Mouse (Mus musculus): ENCODE results near the gene Hspg2. TPM values are rescaled to one million over a fixed set of nuclear protein-coding genes. Genes with fewer than 3 reads are reported as not detected.

Hspg2 gene
- total RNA-seq, 1 experiment = 226 TPM

DNA sequence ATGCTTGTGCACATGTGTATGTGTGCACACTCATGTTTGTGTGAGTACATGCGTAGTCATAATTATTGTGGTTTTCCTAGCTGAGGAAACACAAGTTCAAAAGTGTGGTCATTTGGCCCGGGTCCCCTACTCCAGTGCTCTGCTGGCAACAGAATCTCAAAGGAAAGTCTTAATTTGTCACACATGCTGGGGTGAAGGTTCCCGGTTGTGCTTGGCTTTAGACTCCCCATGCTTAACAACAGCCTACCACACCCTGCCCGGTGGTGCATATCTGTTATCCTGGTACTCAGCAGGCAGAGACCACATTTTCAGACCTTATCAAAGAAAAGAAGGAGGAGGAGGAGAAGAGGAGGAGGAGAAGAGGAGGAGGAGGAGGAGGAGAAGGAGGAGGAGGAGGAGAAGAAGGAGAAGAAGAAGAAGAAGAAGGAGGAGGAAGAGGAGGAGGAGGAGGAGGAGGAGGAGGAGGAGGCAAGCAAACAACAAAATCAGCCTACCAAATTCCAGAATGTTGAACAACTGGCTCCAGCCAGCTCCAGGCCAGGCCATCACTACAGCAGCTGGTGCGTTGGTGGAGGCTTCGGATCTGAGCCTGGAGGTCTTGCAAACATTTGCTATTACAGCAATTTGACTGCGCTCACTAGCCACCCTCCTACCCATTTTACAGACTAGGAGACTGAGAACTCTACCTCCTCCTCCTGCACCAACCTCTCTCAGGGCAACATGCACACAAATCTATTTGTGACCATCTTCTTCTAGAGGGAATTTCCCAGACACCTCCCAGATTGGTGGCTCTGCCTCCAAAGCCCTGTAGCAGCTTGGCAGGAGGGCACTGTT, 21.0 kb upstream of the Hspg2 start:
- no peaks in the 10 kb centered on the region for H3K36me3 ChIP-seq (ENCODE audit: control insufficient read depth, insufficient read depth, low read length, poor library complexity, severe bottlenecking)
- no peak overlapping the region for H3K9ac ChIP-seq (ENCODE audit: insufficient read depth, low read depth, low read length, poor library complexity, severe bottlenecking)
- no peaks in the 10 kb centered on the region for H3K9me3 ChIP-seq (ENCODE audit: control insufficient read depth, insufficient read depth, low read depth, low read length)
- DNase-seq (ENCODE audit: low read depth, low spot score) = no peak
- no peak overlapping the region for H3K27ac ChIP-seq (ENCODE audit: insufficient read depth, low read depth, low read length, poor library complexity, severe bottlenecking)
- no peak overlapping the region for H3K4me3 ChIP-seq (ENCODE audit: insufficient read depth in 1 of 2, low read depth in 1 of 2, low read length in 2 of 2, poor library complexity in 1 of 2, severe bottlenecking in 1 of 2)
- peaks cover 7 to 25% of the 10 kb centered on the region in 2 experiments; a peak in 3 of 4 replicates for H3K4me1 ChIP-seq (ENCODE audit: control insufficient read depth in 2 of 2, insufficient read depth in 2 of 2, low read length in 2 of 2, poor library complexity in 1 of 2)
- TF ChIP-seq ZC3H11A (IDR thresholded peaks at IDR 0.05; ENCODE audit: borderline replicate concordance, low read depth, low read length) (no peak), HCFC1 (IDR thresholded peaks at IDR 0.05; ENCODE audit: borderline replicate concordance, insufficient read depth, low read length) (no peak), MAFK (IDR thresholded peaks at IDR 0.05; ENCODE audit: insufficient read depth, low read depth, low read length) (no peak), CHD2 (IDR thresholded peaks at IDR 0.05; ENCODE audit: low read depth, low read length) (no peak)
- in situ Hi-C loops (cut with MboI; ENCODE audit: low sequenced_read_pairs in 2 of 2, unreplicated experiment in 2 of 2) = no loop called here

GRCm38 (mm10) chr4:137448197-137448596, 20.4 kb upstream of the Hspg2 start:
- DNase-seq (ENCODE audit: low read depth, low spot score) = no peak
- Histone ChIP-seq H3K9ac (ENCODE audit: insufficient read depth, low read depth, low read length, poor library complexity, severe bottlenecking) (no peak overlapping the region), H3K36me3 (ENCODE audit: control insufficient read depth, insufficient read depth, low read length, poor library complexity, severe bottlenecking) (no peaks in the 10 kb centered on the region), H3K9me3 (ENCODE audit: control insufficient read depth, insufficient read depth, low read depth, low read length) (no peaks in the 10 kb centered on the region), H3K4me3 (ENCODE audit: insufficient read depth in 1 of 2, low read depth in 1 of 2, low read length in 2 of 2, poor library complexity in 1 of 2, severe bottlenecking in 1 of 2) (no peak overlapping the region), H3K27ac (ENCODE audit: insufficient read depth, low read depth, low read length, poor library complexity, severe bottlenecking) (peak overlapping the region; percentile 76; the same call in 1 of the 2 replicates), H3K4me1 (ENCODE audit: control insufficient read depth in 2 of 2, insufficient read depth in 2 of 2, low read length in 2 of 2, poor library complexity in 1 of 2) (peaks cover 7 to 30% of the 10 kb centered on the region in 2 experiments; a peak in 3 of 4 replicates)
- in situ Hi-C loops (cut with MboI; ENCODE audit: low sequenced_read_pairs in 2 of 2, unreplicated experiment in 2 of 2) = no loop called here
- TF ChIP-seq CHD2 (IDR thresholded peaks at IDR 0.05; ENCODE audit: low read depth, low read length) = no peak
- no peak for TF ChIP-seq MAFK (IDR thresholded peaks at IDR 0.05; ENCODE audit: insufficient read depth, low read depth, low read length)
- TF ChIP-seq HCFC1 (IDR thresholded peaks at IDR 0.05; ENCODE audit: borderline replicate concordance, insufficient read depth, low read length) = no peak
- TF ChIP-seq ZC3H11A (IDR thresholded peaks at IDR 0.05; ENCODE audit: borderline replicate concordance, low read depth, low read length) = no peak
- TF ChIP-seq ZNF384 (IDR thresholded peaks at IDR 0.05; ENCODE audit: low read depth, low read length) = no peak

- no peak for DNase-seq (ENCODE audit: low read depth, low spot score)
- Histone ChIP-seq H3K4me3 (ENCODE audit: insufficient read depth in 1 of 2, low read depth in 1 of 2, low read length in 2 of 2, poor library complexity in 1 of 2, severe bottlenecking in 1 of 2) (no peak overlapping the region), H3K9ac (ENCODE audit: insufficient read depth, low read depth, low read length, poor library complexity, severe bottlenecking) (no peak overlapping the region), H3K4me1 (ENCODE audit: control insufficient read depth in 2 of 2, insufficient read depth in 2 of 2, low read length in 2 of 2, poor library complexity in 1 of 2) (peaks cover 7 to 34% of the 10 kb centered on the region in 2 experiments; a peak in 3 of 4 replicates), H3K9me3 (ENCODE audit: control insufficient read depth, insufficient read depth, low read depth, low read length) (no peaks in the 10 kb centered on the region), H3K36me3 (ENCODE audit: control insufficient read depth, insufficient read depth, low read length, poor library complexity, severe bottlenecking) (no peaks in the 10 kb centered on the region), H3K27ac (ENCODE audit: insufficient read depth, low read depth, low read length, poor library complexity, severe bottlenecking) (peak overlapping the region; percentile 76)
- in situ Hi-C loops (cut with MboI; ENCODE audit: low sequenced_read_pairs in 2 of 2, unreplicated experiment in 2 of 2) = no loop called here
- TF ChIP-seq ZC3H11A (IDR thresholded peaks at IDR 0.05; ENCODE audit: borderline replicate concordance, low read depth, low read length) (no peak), CHD2 (IDR thresholded peaks at IDR 0.05; ENCODE audit: low read depth, low read length) (no peak), HCFC1 (IDR thresholded peaks at IDR 0.05; ENCODE audit: borderline replicate concordance, insufficient read depth, low read length) (no peak), ZNF384 (IDR thresholded peaks at IDR 0.05; ENCODE audit: low read depth, low read length) (no peak), MAFK (IDR thresholded peaks at IDR 0.05; ENCODE audit: insufficient read depth, low read depth, low read length) (no peak)
These were observed 19.9 kb upstream of the Hspg2 start for GRCm38 (mm10) chr4:137448641-137449040.

GRCm38 (mm10) chr4:137449132-137449531, 19.4 kb upstream of the Hspg2 start:
- no peak overlapping the region for H3K9ac ChIP-seq (ENCODE audit: insufficient read depth, low read depth, low read length, poor library complexity, severe bottlenecking)
- H3K9me3 ChIP-seq (ENCODE audit: control insufficient read depth, insufficient read depth, low read depth, low read length) = no peaks in the 10 kb centered on the region
- H3K4me1 ChIP-seq (ENCODE audit: control insufficient read depth in 2 of 2, insufficient read depth in 2 of 2, low read length in 2 of 2, poor library complexity in 1 of 2) = peaks cover 7 to 36% of the 10 kb centered on the region in 2 experiments; a peak in 3 of 4 replicates
- TF ChIP-seq CHD2 (IDR thresholded peaks at IDR 0.05; ENCODE audit: low read depth, low read length) = no peak
- no peak for TF ChIP-seq HCFC1 (IDR thresholded peaks at IDR 0.05; ENCODE audit: borderline replicate concordance, insufficient read depth, low read length)
- no peak for TF ChIP-seq MAFK (IDR thresholded peaks at IDR 0.05; ENCODE audit: insufficient read depth, low read depth, low read length)
- no peak for TF ChIP-seq ZNF384 (IDR thresholded peaks at IDR 0.05; ENCODE audit: low read depth, low read length)
- TF ChIP-seq ZC3H11A (IDR thresholded peaks at IDR 0.05; ENCODE audit: borderline replicate concordance, low read depth, low read length) = no peak
- no peak for DNase-seq (ENCODE audit: low read depth, low spot score)
- peak overlapping the region; percentile 76; the same call in 1 of the 2 replicates for H3K27ac ChIP-seq (ENCODE audit: insufficient read depth, low read depth, low read length, poor library complexity, severe bottlenecking)
- in situ Hi-C loops (cut with MboI; ENCODE audit: low sequenced_read_pairs in 2 of 2, unreplicated experiment in 2 of 2) = no loop called here
- H3K4me3 ChIP-seq (ENCODE audit: insufficient read depth in 1 of 2, low read depth in 1 of 2, low read length in 2 of 2, poor library complexity in 1 of 2, severe bottlenecking in 1 of 2) = no peak overlapping the region
- H3K36me3 ChIP-seq (ENCODE audit: control insufficient read depth, insufficient read depth, low read length, poor library complexity, severe bottlenecking) = no peaks in the 10 kb centered on the region

All from ES-E14 (cell line).